Mouse (Mus musculus): ENCODE results near the gene Pcgf6. TPM values are rescaled to one million over a fixed set of nuclear protein-coding genes. Genes with fewer than 3 reads are reported as not detected.
"Not testable (repeated sequence)": the region's sequence is repeated elsewhere in the genome, so short reads cannot be mapped to it uniquely, and the experiment has no call there.

Pcgf6 gene
- total RNA-seq, 2 experiments from 2014 or later: 19.7 to 20.4 TPM

DNA sequence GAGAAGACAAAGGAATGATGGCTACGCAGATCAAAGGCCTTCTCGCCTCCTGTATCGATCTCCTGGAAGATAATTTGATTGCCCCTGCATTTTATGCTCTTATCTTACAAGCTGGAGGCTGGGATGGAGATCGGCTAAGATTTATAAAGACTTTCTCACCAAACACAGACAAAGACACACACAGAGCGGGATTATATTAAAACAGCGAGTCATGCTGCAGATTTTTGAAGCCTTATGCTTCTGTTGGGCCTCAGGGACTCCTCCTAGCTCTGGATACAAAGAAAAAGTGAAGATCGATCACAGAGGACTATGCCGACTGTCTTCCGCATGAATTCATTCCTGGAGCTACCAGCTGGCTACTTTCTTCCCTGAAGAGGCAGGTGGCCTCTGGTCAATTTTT is 20.9 kb downstream of the Pcgf6 start:
- DNase-seq (ENCODE audit: low spot score in 2 of 2): no peak

DNA sequence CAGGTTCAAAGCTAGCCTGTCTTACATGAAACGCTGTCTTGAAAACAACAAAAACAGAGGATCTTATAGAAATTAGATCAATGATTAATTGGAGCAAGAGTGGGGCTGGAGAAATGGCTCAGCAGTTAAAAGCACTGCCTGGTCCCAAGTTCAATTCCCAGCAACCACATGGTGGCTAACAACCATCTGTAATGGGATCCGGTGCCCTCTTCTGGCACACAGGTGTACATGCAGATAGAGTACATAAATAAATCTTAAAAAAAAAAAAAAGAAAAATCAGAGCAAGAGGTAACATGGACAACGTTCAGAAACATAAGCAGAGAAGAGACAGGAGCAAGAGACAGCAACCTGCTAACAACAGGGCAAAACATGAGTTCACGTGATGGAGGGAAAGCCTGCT is 24.2 kb downstream of the Pcgf6 start:
- no peak for DNase-seq (ENCODE audit: low spot score in 2 of 2)

DNA sequence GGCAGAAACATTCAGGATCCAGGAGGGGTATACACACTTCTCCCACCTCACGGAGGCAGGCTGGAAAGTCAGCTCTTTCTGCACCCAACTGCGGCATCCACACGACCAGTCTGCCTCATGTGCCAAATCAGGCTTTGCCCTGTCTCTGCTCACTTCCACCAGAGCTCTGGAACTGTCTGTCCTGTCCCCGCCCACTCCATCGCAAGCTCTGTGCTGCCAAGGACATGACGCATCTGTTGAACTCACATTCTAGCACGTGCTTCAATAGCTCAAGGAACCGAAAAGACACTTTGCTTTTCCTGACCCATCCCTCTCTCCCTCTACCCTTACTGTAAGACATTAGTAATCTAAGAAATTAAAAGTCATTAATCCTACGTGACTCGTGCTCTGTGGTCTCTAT is 25.8 kb downstream of the Pcgf6 start:
- DNase-seq (ENCODE audit: low spot score in 2 of 2): no peak

DNA sequence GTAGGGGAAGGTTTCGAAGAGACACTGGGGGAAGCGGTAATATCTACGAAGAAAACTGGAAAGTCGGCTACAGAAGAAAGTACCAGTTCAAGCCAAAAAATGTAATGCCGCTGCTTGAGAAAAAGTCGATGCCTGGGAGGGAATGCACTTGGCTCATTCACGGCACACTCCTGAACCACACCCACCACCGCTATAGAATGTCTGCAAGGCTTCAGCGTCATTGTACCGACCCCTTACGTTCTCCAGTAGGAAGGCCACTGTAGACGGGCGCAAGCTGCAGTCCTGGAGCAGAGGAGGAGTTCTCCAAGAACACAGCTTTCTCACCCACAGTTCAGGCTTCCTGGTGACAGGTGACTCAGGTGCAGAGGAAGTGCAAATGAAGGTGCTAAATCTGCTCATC is 27.2 kb downstream of the Pcgf6 start:
- DNase-seq (ENCODE audit: low spot score in 2 of 2): no peak

DNA sequence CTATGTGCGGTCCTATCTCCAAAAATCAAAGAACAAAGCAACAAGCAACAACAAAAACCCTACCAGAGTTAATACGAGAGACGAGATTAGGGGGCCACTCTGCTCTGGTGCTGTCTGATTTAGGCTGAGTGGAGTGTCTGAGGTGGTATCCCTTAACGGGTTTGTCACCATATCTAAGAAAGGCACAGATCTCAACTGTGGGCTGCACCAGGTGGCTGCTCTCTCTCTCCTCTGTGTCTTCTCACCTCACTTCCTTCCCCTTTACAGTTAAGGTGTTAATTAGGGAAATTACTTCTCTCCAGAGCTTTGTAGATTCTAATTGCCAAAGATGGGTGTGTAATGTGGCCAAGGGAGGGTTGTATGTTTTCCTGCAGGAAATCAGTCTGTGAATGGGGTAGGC is 28.0 kb downstream of the Pcgf6 start:
- DNase-seq (ENCODE audit: low spot score in 2 of 2): no peak

DNA sequence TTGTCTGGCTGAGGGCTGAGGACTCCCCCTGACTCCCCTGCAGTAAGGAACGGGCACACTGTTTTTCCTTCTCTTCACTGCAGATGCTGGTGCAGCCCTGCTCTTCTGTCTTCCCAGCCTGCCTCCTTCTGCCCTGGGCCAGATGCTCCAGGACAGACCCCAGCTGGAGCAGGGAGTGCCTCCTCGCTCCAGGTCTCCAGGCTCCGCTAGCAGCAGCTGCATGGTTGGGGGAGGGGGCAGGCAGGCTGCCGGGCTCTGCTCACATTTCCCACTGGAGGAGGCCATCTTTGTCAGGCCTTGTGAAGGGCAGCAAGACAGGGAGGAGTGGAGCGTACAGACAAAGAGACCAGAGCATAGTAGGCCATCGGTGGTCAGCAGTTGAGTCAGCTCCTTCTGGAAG is 31.4 kb downstream of the Pcgf6 start:
- DNase-seq (ENCODE audit: low spot score in 2 of 2): no peak

DNA sequence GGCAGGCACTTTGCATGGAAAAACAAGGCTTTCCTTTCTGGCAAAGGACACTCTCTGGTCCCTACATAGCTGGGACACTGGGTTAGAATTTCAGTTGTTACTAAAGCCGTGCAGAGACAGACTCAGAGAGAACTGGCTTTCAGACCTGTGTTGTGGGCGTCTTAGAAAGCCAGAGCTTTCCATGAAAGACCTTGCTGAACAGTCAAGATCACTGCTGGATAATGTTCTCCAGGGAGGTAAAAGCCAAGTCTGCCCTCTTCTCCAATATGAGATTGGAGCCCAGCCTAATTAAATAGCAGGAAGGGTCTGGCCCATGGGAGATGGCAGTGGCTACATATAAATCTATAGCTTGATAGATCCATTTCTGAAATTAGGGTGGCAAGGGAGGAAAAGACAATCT is 32.4 kb downstream of the Pcgf6 start:
- DNase-seq (ENCODE audit: low spot score in 2 of 2): no peak

DNA sequence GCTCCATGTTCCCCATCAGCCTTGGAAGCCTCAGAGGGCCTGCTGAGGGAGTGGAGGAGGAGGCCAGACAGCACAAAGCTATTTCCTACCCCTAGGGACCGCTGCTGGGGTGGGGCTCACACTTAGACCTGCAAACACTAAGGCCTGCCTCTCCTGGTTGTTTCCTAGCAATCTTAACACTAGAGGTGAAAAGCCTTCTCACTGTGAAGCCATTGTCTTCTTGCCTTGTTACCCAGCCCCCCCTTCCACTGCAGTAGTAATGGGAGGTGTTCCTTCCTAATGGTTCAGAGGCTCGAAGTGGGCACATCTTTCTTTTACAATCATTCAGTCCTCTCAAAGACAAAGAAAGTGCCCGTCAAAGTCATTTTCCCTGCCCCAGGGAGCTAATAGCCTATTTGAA is 32.9 kb downstream of the Pcgf6 start:
- DNase-seq (ENCODE audit: low spot score in 2 of 2): no peak

DNA sequence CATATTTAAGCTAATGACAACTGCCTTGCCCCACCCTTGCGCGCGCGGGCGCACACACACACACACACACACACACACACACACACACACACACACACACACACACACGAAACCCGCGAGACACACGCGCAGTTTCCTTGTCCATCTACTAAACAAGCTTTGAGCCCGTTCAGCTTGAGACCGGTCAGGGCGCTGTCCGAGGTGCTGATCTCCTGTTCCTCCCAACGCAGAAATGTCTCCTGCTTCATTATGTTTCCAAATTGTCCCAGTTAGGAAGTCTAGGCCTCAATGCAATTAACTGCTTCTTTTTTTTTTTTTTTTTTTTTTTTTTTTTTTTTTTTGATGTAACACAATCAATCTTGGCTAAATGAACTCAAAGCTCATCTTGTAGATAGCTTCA is 34.2 kb downstream of the Pcgf6 start:
- peak; percentile 69 to 72 for DNase-seq (ENCODE audit: low spot score in 2 of 2)

DNA sequence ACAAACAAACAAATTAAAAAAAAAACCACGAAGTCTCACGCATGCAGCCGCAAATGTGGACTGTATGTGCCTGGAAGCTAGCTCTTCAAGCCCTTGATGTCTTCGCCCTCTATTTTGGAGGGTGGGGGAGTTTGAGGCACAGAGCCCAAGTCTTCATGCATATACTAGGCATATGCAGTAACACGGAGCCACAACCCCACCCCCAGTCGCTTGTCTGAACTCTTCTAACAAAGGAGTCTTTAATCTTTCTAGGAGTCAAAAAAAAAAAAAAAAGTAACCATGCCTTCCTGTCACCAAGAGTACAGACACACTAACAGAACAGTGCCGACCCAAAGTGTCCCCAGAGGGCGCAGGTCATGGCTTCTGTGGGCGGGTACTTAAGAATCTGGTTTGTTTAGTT is 34.7 kb downstream of the Pcgf6 start:
- DNase-seq (ENCODE audit: low spot score in 2 of 2): no peak

DNA sequence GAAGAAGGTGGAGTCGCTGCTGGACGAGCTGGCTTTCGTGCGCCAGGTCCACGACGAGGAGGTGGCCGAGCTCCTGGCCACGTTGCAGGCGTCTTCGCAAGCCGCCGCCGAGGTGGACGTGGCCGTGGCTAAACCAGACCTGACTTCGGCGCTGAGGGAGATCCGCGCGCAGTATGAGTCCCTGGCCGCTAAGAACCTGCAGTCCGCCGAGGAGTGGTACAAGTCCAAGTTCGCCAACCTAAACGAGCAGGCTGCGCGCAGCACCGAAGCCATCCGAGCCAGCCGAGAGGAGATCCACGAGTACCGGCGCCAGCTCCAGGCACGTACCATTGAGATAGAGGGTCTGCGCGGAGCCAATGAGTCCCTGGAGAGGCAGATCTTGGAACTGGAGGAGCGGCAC is 35.3 kb downstream of the Pcgf6 start:
- no peak for DNase-seq (ENCODE audit: low spot score in 2 of 2)

DNA sequence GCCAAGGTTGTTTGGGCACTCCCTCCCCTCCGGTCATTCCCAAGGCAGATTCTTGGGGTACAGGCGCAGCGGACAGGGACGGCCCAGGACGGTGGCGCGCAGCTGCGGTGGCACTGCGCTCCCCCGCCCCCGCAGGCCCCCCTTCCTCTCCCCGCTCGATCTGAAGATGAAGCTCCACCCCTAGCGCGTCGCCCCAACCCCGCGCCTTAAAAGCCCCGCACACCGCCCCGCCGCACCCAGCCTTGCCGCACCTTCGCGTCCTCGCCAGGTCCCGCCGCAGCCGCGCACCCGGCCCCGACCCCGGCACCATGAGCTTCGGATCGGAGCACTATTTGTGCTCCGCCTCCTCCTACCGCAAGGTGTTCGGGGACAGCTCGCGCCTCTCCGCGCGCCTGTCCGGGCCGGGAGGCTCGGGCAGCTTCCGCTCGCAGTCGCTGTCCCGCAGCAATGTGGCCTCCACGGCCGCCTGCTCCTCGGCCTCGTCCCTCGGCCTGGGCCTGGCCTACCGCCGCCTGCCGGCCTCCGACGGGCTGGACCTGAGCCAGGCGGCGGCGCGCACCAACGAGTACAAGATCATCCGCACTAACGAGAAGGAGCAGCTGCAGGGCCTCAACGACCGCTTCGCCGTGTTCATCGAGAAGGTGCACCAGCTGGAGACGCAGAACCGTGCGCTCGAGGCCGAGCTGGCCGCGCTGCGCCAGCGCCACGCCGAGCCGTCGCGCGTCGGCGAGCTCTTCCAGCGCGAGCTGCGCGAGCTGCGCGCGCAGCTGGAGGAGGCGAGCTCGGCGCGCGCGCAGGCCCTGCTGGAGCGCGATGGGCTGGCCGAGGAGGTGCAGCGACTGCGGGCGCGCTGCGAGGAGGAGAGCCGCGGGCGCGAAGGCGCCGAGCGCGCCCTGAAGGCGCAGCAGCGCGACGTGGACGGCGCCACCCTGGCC is 36.0 kb downstream of the Pcgf6 start, which contains the start of the genes Ina and Nt5c2:
Ina (plus strand) TSS at position 252 of the 935 bp plus-strand sequence.
Nt5c2 (minus strand) TSS at position 707 of the 935 bp plus-strand sequence.
- DNase-seq (ENCODE audit: low spot score in 2 of 2): peak; percentile 69 to 82

DNA sequence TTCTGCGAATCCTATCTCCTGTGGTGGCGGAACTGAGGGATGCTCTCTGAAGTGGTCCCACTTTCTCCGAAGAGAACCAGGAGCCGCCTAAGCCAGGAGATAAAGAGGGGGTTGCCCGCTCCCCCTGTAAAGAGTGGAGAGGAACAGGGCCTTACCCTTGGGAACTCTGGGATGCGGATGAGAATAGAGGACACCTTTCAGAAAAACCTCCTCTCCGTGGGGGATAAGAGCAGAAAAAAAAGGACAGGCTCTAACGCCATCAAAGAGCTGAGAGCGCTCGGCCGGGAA is 36.6 kb downstream of the Pcgf6 start:
- no peak for DNase-seq (ENCODE audit: low spot score in 2 of 2)

DNA sequence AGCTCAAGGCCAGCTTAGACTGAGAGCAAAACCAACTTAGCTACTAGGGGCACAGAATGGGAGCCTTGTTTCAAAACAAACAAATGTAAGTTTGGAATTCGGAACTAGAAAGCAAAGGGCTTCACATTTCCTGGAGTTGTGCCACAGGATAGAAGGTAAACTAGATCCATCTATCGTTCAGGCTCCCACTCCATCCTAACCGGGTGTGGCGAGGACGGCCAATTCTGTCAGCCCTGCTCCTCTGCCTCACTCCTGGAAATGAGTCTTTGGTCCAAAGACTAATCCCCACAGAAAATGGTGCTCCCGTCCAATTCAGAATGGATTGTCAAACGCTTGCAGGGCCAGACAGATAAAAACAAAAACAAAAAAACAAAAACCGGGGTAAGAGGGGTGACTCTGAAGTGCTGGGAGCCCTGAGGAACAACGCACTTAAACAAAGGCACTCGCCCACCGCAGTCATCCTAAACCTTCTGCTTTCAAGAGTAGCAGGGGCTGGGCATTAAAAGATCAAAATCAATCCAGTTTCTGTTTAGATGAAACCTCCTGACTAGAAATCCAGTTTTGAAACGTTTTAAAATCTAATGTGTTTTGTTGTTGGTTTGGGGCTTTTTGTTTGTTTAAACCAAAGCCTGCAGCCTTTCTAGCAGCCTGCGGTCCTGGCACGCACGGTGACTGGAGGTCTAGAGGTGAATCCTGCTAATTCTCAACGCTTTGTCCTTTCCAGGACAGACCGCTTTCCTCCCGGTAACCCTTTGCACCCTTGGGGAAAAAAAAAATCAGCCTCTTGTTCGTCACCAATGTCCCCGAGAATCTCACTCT is 37.2 kb downstream of the Pcgf6 start:
- DNase-seq (ENCODE audit: low spot score in 2 of 2): no peak

DNA sequence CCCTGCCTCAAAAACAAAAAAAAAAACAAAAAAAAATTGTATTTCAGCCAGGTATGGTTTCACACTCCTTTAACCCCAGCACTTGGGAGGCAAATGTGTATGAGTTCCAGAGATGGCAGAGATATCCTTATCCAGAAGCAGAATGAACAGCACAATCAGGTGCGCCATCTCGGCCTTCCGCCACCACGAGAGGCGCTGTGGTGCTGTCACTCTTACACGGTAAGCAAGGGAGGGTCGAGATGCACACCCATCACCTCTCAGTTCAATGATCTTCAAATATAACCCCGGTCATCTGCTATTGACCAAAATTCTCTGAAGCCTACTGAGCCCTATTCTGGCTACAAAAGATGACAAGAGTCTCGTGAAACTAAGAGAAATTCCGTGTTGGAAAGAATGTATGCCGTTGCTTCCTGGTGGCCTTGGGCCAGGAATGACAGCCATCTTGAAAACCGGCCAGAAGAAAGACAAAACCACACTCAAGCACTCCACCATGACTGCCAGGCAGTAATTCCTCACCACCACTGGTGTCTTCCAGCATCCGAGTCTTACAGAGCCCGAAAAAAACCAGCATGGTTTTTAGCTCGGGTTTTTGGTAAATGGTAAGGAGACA is 38.1 kb downstream of the Pcgf6 start:
- DNase-seq (ENCODE audit: low spot score in 2 of 2): no peak

DNA sequence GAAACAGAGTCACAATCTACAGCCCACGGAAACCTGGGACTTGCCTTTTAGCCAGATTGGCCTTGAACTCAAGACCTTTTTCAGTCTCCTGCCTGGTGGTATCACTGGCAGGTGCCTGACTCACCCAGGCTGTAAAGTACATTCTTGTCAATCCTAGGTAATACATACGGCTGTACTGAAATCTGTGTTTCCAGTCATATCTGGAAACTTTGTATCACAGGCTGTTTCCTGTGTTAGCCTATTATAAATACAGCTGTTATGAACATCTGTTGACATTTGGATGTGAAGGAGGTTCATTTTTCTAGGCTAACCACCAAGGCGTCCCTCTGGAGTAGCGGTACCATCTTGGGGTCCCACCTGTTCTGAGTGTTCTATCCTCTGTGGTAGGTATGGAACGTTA is 40.8 kb downstream of the Pcgf6 start:
- no peak for DNase-seq (ENCODE audit: low spot score in 2 of 2)

DNA sequence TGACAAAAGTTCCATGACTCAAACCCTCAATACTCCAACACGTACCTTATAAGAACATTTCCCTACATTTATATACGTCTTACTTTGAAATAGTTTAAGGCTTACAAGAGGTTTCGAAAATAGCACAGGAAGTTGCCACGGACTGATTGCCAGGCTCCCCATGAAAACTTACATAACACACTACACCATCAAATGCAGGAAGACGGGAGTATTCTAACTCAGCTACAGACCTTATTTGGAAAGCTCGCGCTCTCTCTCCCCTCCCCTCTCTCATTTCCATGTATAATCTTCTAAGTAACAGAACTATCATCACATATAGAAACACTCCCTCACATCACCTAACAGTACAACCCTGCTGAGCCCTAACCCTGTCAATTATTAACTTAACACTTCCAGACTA is 41.3 kb downstream of the Pcgf6 start:
- DNase-seq (ENCODE audit: low spot score in 2 of 2): no peak

DNA sequence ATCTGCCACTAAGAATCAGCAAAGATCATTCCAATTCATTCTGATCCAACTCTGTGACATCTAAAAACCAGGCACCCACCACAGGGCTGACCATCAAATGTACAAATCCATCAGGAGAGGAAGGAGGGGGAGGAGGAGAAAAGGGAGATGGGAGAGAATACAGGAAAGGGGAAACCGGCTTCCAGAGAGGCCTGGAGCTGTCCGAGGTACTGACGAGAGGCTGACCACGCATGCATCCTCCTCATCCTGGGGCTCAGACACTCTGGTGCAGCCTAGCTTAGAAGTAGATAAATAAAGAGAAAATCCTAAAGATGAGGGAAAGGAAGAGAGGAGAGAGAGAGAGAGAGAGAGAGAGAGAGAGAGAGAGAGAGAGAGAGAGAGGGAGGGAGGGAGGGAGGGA is 44.4 kb downstream of the Pcgf6 start:
- peak; percentile 53 for DNase-seq (ENCODE audit: low spot score in 2 of 2)

DNA sequence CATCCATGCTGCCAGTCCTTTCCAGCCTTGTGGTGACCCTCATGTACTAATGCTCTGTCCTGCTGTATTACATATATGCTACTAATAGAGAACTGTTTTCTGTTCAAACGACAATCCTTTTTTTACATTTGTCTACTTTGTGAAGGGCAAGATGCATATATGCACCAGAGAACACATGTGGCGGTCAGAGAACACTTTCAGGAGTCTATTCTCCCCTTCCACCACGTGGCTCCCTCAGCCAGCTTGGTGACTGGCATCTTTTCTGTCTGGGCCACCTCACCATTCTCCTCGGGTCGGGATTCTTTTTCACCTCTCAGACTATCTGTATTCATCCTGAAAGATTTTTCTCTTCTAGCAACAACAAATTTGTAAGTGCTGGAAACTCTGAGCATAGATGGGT is 44.8 kb downstream of the Pcgf6 start:
- DNase-seq (ENCODE audit: low spot score in 2 of 2): no peak

DNA sequence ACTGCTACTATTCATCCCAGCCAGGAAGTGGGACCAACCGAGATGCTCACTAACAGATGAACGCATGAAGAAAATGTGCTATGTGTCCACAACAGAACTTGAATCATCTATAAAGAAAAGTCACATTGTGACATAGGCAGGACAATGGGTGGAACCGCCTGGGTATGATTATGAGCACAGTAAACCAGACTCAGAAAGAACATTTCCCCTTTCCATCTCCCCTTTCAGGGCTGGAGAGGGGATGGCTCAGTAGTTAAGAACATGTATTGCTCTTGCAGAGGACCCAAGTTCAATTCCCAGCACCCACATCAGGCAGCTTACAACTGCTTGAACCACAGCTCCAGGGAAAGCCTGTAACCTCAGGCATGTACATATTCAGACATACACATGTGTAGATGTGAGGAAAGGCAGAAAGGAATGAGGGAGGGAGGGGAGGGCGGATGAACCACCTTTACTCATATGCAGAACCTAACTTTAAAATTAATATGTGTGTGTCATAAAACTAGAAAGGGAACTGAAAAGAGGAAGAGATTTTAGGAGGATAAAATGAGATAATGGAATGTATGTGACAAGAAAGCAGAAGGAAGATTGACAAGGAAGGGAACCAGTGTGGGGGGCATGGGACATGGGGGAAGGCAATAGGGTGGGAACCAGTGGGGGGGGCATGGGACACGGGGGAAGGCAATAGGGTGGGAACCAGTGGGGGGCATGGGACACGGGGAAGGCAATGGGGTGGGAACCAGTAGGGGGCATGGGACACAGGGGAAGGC is 46.8 kb downstream of the Pcgf6 start:
- no peak for DNase-seq (ENCODE audit: low spot score in 2 of 2)

DNA sequence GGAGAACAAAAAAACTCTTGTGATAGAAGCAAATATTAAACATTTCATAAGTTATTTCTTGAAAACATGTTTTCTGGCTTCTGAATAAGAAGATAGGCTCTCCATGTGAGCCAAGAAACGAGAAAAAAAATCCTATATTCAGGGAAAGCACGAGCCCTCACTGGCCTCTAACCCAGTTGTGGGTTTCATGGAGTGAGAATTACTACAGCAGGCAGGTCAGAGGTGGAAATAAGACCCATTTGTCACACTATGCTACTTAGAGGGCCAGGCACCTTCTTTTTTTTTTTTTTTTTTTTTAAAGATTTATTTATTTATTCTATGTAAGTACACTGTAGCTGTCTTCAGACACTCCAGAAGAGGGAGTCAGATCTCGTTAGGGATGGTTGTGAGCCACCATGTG is 50.3 kb downstream of the Pcgf6 start:
- DNase-seq (ENCODE audit: low spot score in 2 of 2): not testable (repeated sequence)
